Mouse (Mus musculus) cerebellum, adult 11 months (tissue): Measurements from ENCODE around the gene Vmn2r99.

Experiments
- DNase-seq: peaks from one replicate; pipeline ENCODE4 v3.0.0; 2022

The Vmn2r99 gene

DNA sequence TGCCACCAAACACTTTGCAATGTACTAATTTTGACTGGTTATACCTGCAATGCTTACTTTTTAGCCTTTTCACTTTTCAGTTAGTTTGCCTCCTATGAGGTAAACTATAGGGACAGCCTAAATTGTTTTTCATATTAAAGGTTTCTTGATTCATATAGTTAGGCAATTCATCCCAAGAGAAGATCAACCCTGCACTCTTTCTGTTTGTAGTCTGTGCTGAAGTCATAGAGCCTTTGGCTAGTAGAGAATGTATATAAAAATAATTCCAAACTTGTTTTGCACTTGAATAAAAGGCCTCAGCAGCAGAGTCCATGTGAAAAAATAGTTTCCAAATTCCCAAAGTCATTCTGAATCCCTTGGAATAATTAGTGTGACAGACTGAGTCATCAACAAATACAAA, at the start of gene Vmn2r99:
Gene Vmn2r99 (plus strand): TSS at position 301 of the 400 bp plus-strand sequence.
- DNase-seq, result no peak

- no peak for DNase-seq
Observed at GRCm38 (mm10) chr17:19437623-19438022, 75.9 kb downstream of the Vmn2r99 start.

DNA sequence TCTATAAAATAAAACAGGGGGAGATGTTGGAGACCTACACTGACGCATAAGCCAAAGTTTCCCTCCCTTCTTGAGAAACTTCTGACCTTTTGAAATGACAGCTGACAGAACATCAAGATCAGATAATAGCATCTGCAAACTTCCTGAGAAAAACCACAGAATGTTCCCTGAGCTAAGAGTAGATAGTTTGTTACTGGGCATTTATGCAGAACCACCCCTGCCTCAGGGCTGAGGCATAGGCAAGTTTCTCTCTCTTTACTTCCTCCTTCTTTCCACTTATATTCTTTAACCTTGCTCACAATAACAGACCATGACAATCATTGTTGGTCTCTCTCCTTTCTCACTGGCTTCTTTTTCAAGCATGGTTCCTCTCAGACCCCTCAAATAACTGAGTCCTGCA, 83.2 kb downstream of the Vmn2r99 start:
- DNase-seq, result no peak
